In the genomic region with DNA sequence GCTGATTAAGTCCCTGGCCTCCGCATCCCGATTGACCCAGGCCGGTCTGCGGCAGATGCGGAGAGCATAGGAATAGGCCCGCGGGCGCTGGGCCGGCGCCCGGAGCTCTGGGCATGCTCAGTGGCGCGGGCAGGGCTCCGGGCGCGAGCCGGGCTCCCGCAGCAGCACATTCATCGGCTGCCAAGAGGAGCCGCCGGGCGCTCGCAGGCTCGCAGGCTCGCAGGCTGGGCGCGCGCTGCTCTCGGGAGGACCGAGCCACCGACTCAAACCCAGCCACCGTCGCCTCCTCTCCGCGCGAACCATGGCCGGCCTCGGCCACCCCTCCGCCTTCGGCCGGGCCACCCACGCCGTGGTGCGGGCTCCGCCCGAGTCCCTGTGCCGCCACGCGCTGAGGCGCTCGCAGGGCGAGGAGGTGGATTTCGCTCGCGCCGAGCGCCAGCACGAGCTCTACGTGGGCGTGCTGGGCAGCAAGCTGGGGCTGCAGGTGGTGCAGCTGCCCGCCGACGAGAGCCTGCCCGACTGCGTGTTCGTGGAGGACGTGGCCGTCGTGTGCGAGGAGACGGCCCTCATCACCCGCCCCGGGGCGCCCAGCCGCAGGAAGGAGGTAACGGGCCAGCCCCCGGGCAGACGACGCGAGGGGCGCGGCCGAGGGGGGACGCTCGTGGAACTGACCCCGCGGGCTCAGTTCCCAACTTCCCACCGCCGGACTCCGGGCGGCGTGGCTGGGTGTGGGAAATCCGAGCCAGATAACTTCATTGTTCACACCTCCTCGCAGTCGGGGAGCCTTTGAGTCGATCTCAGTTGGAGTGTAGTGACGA, we compare ENCODE assay signal across 8 mouse cellular contexts. TPM values are rescaled to one million over a fixed set of nuclear protein-coding genes. Genes with fewer than 3 reads are reported as not detected.
DNase-seq lines count a peak whose midpoint lies in the region; ATAC-seq and TF ChIP-seq lines count a peak whose summit lies in the region.

A gene (plus strand): TSS at position 115 of the 818 bp plus-strand sequence.

- TF ChIP-seq CTCF in kidney, postnatal 0 days (IDR thresholded peaks at IDR 0.05; ENCODE audit: low read depth), result no peak
- TF ChIP-seq CTCF in liver, adult 2 months (IDR thresholded peaks at IDR 0.05; ENCODE audit: low read depth, low read length), result no peak

- H3K4me2 ChIP-seq in heart, embryonic 12.5 days, result peak within 1 kb of the TSS; percentile 97
- peak within 1 kb of the TSS; percentile 75 for H3K4me2 ChIP-seq in kidney, postnatal 0 days (ENCODE audit: low read length)
- H3K4me2 ChIP-seq in neural tube, embryonic 11.5 days (ENCODE audit: low read depth), result peak within 1 kb of the TSS; percentile 98

- ATAC-seq in heart, embryonic 12.5 days (ENCODE audit: insufficient number of reproducible peaks, low FRiP score), result peak; percentile 82
- peak; percentile 80 for ATAC-seq in kidney, postnatal 0 days (replicated peaks; ENCODE audit: low FRiP score, low read depth)
- peak; percentile 93 for ATAC-seq in neural tube, embryonic 11.5 days (ENCODE audit: insufficient read depth, low FRiP score, low TSS enrichment)

- H3K27me3 ChIP-seq in forebrain, embryonic 10.5 days (ENCODE audit: poor library complexity, severe bottlenecking), result peaks cover 60% of the 10 kb centered on the region
- H3K27me3 ChIP-seq in heart, embryonic 12.5 days (replicated peaks), result peaks cover 6% of the 10 kb centered on the region; the same call in 1 of the 2 replicates
- H3K27me3 ChIP-seq in kidney, postnatal 0 days (ENCODE audit: insufficient read depth, low read length), result no peaks in the 10 kb centered on the region
- H3K27me3 ChIP-seq in liver, adult 2 months (ENCODE audit: control insufficient read depth, insufficient read depth, low read length), result no peaks in the 10 kb centered on the region
- H3K27me3 ChIP-seq in neural tube, embryonic 11.5 days (ENCODE audit: control insufficient read depth, insufficient read depth, low read length), result peaks cover 5% of the 10 kb centered on the region; the same call in 1 of the 2 replicates

- peaks cover under 1% of the 10 kb centered on the region; the same call in 1 of the 2 replicates for H3K79me2 ChIP-seq in liver, adult 2 months (ENCODE audit: control insufficient read depth, insufficient read depth, low read length)

- H3K4me3 ChIP-seq in forebrain, embryonic 10.5 days, result peak within 1 kb of the TSS; percentile 80
- peak within 1 kb of the TSS; percentile 63 for H3K4me3 ChIP-seq in heart, embryonic 12.5 days
- H3K4me3 ChIP-seq in kidney, postnatal 0 days (replicated peaks; ENCODE audit: low read depth, low read length), result peak within 1 kb of the TSS; percentile 58
- peak within 1 kb of the TSS; percentile 63 for H3K4me3 ChIP-seq in liver, adult 2 months (ENCODE audit: insufficient read depth, low read depth, low read length)
- H3K4me3 ChIP-seq in neural tube, embryonic 11.5 days (ENCODE audit: low read depth, low read length), result peak within 1 kb of the TSS; percentile 68

- peak within 1 kb of the TSS; percentile 96 for H3K27ac ChIP-seq in forebrain, embryonic 10.5 days
- peak within 1 kb of the TSS; percentile 14; the same call in 1 of the 2 replicates for H3K27ac ChIP-seq in heart, embryonic 12.5 days (ENCODE audit: poor library complexity, severe bottlenecking)
- H3K27ac ChIP-seq in kidney, postnatal 0 days, result peak within 1 kb of the TSS; percentile 74
- peak within 1 kb of the TSS; percentile 25 for H3K27ac ChIP-seq in liver, adult 2 months (replicated peaks; ENCODE audit: insufficient read depth, low read depth, low read length)
- peak within 1 kb of the TSS; percentile 53; the same call in 1 of the 2 replicates for H3K27ac ChIP-seq in neural tube, embryonic 11.5 days (ENCODE audit: low read depth, low read length)

- peak; percentile 19 for DNase-seq in thymus, postnatal 4 days
- DNase-seq in thymus, postnatal 25 days, result no peak
- DNase-seq in forebrain, embryonic 10.5 days (ENCODE audit: extremely low spot score, low spot score), result peak; percentile 69
- DNase-seq in kidney, postnatal 0 days (ENCODE audit: low spot score), result peak; percentile 77
- DNase-seq in liver, adult 2 months (ENCODE audit: extremely low read depth, low read depth, low spot score), result peak; percentile 55
- DNase-seq in neural tube, embryonic 11.5 days (ENCODE audit: low spot score), result peak; percentile 87
- peak; percentile 63 for DNase-seq in urinary bladder, postnatal 14 days (ENCODE audit: low spot score)

- WGBS in forebrain, embryonic 10.5 days, result under 1% methylated on average over 97 of the region's 97 CpGs
- under 1% methylated on average over 96 of the region's 97 CpGs for WGBS in heart, embryonic 12.5 days
- WGBS in kidney, postnatal 0 days, result under 1% methylated on average over 88 of the region's 97 CpGs
- under 1% methylated on average over 97 of the region's 97 CpGs for whole genome bisulfite sequencing in liver, adult 2 months
- under 1% methylated on average over 91 of the region's 97 CpGs for WGBS in neural tube, embryonic 11.5 days

- H3K36me3 ChIP-seq in forebrain, embryonic 10.5 days (replicated peaks), result no peaks in the 10 kb centered on the region
- H3K36me3 ChIP-seq in heart, embryonic 12.5 days, result no peaks in the 10 kb centered on the region
- no peaks in the 10 kb centered on the region for H3K36me3 ChIP-seq in kidney, postnatal 0 days (ENCODE audit: insufficient read depth, low read length)
- no peaks in the 10 kb centered on the region for H3K36me3 ChIP-seq in liver, adult 2 months (ENCODE audit: control insufficient read depth, insufficient read depth, low read length)
- no peaks in the 10 kb centered on the region for H3K36me3 ChIP-seq in neural tube, embryonic 11.5 days (ENCODE audit: control insufficient read depth, insufficient read depth, low read length)

- peak within 1 kb of the TSS; percentile 87 for H3K9ac ChIP-seq in heart, embryonic 12.5 days
- peak within 1 kb of the TSS; percentile 80 for H3K9ac ChIP-seq in kidney, postnatal 0 days (ENCODE audit: low read depth, low read length)
- H3K9ac ChIP-seq in liver, adult 2 months (ENCODE audit: low read depth, low read length), result peak within 1 kb of the TSS; percentile 78
- H3K9ac ChIP-seq in neural tube, embryonic 11.5 days (ENCODE audit: low read length), result peak within 1 kb of the TSS; percentile 90

- TF ChIP-seq POLR2A in liver, adult 2 months (IDR thresholded peaks at IDR 0.05; ENCODE audit: extremely low read depth, insufficient read depth, low read length), result no peak

- H3K4me1 ChIP-seq in forebrain, embryonic 10.5 days, result peaks cover 43% of the 10 kb centered on the region
- peaks cover 32% of the 10 kb centered on the region for H3K4me1 ChIP-seq in heart, embryonic 12.5 days (replicated peaks)
- H3K4me1 ChIP-seq in kidney, postnatal 0 days (replicated peaks; ENCODE audit: insufficient read depth, low read length), result peaks cover 8% of the 10 kb centered on the region; the same call in 1 of the 2 replicates
- H3K4me1 ChIP-seq in liver, adult 2 months (ENCODE audit: control insufficient read depth, insufficient read depth, low read length), result peaks cover 30% of the 10 kb centered on the region
- 0 out of 2 replicates have a peak, but pooled peaks cover 2% of the 10 kb centered on the region for H3K4me1 ChIP-seq in neural tube, embryonic 11.5 days (ENCODE audit: control insufficient read depth, insufficient read depth, low read length)

- H3K9me3 ChIP-seq in forebrain, embryonic 10.5 days, result no peaks in the 10 kb centered on the region
- no peaks in the 10 kb centered on the region for H3K9me3 ChIP-seq in heart, embryonic 12.5 days (replicated peaks)
- no peaks in the 10 kb centered on the region for H3K9me3 ChIP-seq in kidney, postnatal 0 days (replicated peaks; ENCODE audit: low read length)
- H3K9me3 ChIP-seq in neural tube, embryonic 11.5 days (ENCODE audit: control insufficient read depth, low read length), result no peaks in the 10 kb centered on the region

RNA-seq across cellular contexts. Expression of the gene that starts here (rescaled TPM):
- 41.9 and 42.3 TPM in 2 replicates for polyA plus RNA-seq in forebrain, embryonic 10.5 days (2016; fragmentation: Nextera tagmentation; extraction: Ambion mirVana)
- polyA plus RNA-seq in heart, embryonic 12.5 days (2016; fragmentation: Nextera tagmentation; extraction: Ambion mirVana), result 35.2 and 36.7 TPM in 2 replicates
- polyA plus RNA-seq in kidney, postnatal 0 days (2015; fragmentation: Nextera tagmentation; extraction: Ambion mirVana), result 108 and 119 TPM in 2 replicates
- 43.1 and 50.7 TPM in 2 replicates for total RNA-seq in liver, adult 2 months (2014; rRNA removed)
- polyA plus RNA-seq in liver, adult 2 months (2012; rRNA removed), result 80.8 and 86.1 TPM in 2 replicates
- polyA plus RNA-seq in neural tube, embryonic 11.5 days (2014; fragmentation: Nextera tagmentation; extraction: Ambion mirVana), result 39.6 and 43.5 TPM in 2 replicates

Comparison
In these comparisons a context has a peak if more than half of its experiments do, and no peak if none do; other contexts are left out.
1. H3K27ac ChIP-seq: peak in every context shown above with its lines; median percentile 96 in forebrain, embryonic 10.5 days; 74 in kidney, postnatal 0 days; 53 in neural tube, embryonic 11.5 days; 25 in liver, adult 2 months; 14 in heart, embryonic 12.5 days.